Mouse (Mus musculus) CH12.LX (cell line): ENCODE results near the gene Eefsec. TPM values are rescaled to one million over a fixed set of nuclear protein-coding genes. Genes with fewer than 3 reads are reported as not detected.

Experiments used
- DNase-seq: peaks from one replicate; pipeline ENCODE4 v3.0.0-alpha.2; 2013; ENCODE audit errors: extremely low read depth
- H3K27ac ChIP-seq: 2 replicates; pipeline ENCODE4 v1.5.1; 2012; ENCODE audit warnings: low read depth, mild to moderate bottlenecking, control low read depth, moderate library complexity; ENCODE audit not compliant: insufficient read depth
- H3K27me3 ChIP-seq: replicated peaks from 2 replicates; pipeline ENCODE3; 2012; ENCODE audit warnings: inconsistent platforms
- H3K36me3 ChIP-seq, 2 experiments: replicated peaks in 1 of 2; 2 replicates each; pipeline versions ENCODE3 to v1.6.1; 2012; ENCODE audit warnings: inconsistent platforms in 1 of 2, low read length in 1 of 2, mild to moderate bottlenecking in 1 of 2, mixed read lengths in 1 of 2, moderate library complexity in 1 of 2; ENCODE audit not compliant: control insufficient read depth in 1 of 2, insufficient read depth in 1 of 2
- H3K4me1 ChIP-seq, 2 experiments: 2 replicates each; pipeline ENCODE4 v1.6.1; 2012; ENCODE audit warnings: inconsistent platforms in 1 of 2, moderate library complexity in 1 of 2; ENCODE audit not compliant: insufficient read depth in 2 of 2, control insufficient read depth in 1 of 2
- H3K4me2 ChIP-seq: 2 replicates; pipeline ENCODE4 v1.6.1; 2012; ENCODE audit warnings: low read depth, mild to moderate bottlenecking, control low read depth; ENCODE audit not compliant: poor library complexity, insufficient read depth, severe bottlenecking
- H3K4me3 ChIP-seq, 3 experiments: fragments of 150-350 bp in 1 of 3; sonication (generic) in 1 of 3; replicated peaks in 1 of 3; 2 replicates each; pipeline versions ENCODE3 to v1.5.1; 2011 to 2012; ENCODE audit warnings: low read depth in 2 of 3, low read length in 2 of 3, mild to moderate bottlenecking in 2 of 3, moderate library complexity in 2 of 3, control low read depth in 1 of 3, improper control_type of control experiment in 1 of 3, inconsistent platforms in 1 of 3, mixed read lengths in 1 of 3; ENCODE audit not compliant: poor library complexity in 1 of 3
- H3K79me2 ChIP-seq: replicated peaks from 2 replicates; pipeline ENCODE4 v1.6.1; 2012; ENCODE audit warnings: mild to moderate bottlenecking, moderate library complexity; ENCODE audit not compliant: control insufficient read depth, poor library complexity, insufficient read depth, severe bottlenecking; ENCODE audit errors: extremely low read depth
- H3K9ac ChIP-seq: 2 replicates; pipeline ENCODE4 v1.6.1; 2012; ENCODE audit warnings: low read depth, mild to moderate bottlenecking, control low read depth, moderate library complexity; ENCODE audit not compliant: insufficient read depth
- H3K9me3 ChIP-seq: replicated peaks from 2 replicates; pipeline ENCODE3; 2012; ENCODE audit warnings: low read length, inconsistent platforms, mixed read lengths
- BHLHE40 ChIP-seq: IDR thresholded peaks from 2 replicates; pipeline ENCODE4 v1.6.1; 2011; ENCODE audit warnings: mild to moderate bottlenecking, low read depth, low read length, improper control_type of control experiment
- CHD1 ChIP-seq: IDR thresholded peaks from 2 replicates; pipeline ENCODE4 v1.6.1; 2012; ENCODE audit warnings: low read depth, low read length, improper control_type of control experiment, inconsistent platforms
- CHD2 ChIP-seq: IDR thresholded peaks from 2 replicates; pipeline ENCODE4 v1.6.1; 2011; ENCODE audit warnings: low read length, improper control_type of control experiment
- CTCF ChIP-seq, 2 experiments: IDR thresholded peaks in 1 of 2; conservative IDR thresholded peaks in 1 of 2; 2 replicates each; pipeline ENCODE4 v1.5.1; 2011 to 2012; ENCODE audit warnings: low read depth in 2 of 2, low read length in 2 of 2, improper control_type of control experiment in 1 of 2, inconsistent platforms in 1 of 2, mild to moderate bottlenecking in 1 of 2, moderate library complexity in 1 of 2
- ELF1 ChIP-seq: IDR thresholded peaks from 2 replicates; pipeline ENCODE4 v1.6.1; 2014; ENCODE audit warnings: low read depth, mild to moderate bottlenecking, inconsistent platforms, low read length, improper control_type of control experiment
- ETS1 ChIP-seq: conservative IDR thresholded peaks from 2 replicates; pipeline ENCODE4 v1.6.1; 2012; ENCODE audit warnings: low read depth, mild to moderate bottlenecking, inconsistent platforms, low read length, improper control_type of control experiment, moderate library complexity
- GABPA ChIP-seq: IDR thresholded peaks from 2 replicates; pipeline ENCODE4 v1.6.1; 2012; ENCODE audit warnings: low read depth, low read length, improper control_type of control experiment, inconsistent platforms; ENCODE audit not compliant: insufficient replicate concordance
- IRF4 ChIP-seq: IDR thresholded peaks from 2 replicates; pipeline ENCODE4 v1.6.1; 2014; ENCODE audit warnings: low read depth, mild to moderate bottlenecking, inconsistent platforms, low read length, improper control_type of control experiment
- JUN ChIP-seq: IDR thresholded peaks from 2 replicates; pipeline ENCODE4 v1.6.1; 2011; ENCODE audit warnings: low read depth, mild to moderate bottlenecking, low read length, improper control_type of control experiment, moderate library complexity; ENCODE audit not compliant: insufficient read depth
- JUND ChIP-seq: conservative IDR thresholded peaks from 2 replicates; pipeline ENCODE4 v1.6.1; 2011; ENCODE audit warnings: low read depth, low read length, improper control_type of control experiment
- MAFK ChIP-seq: IDR thresholded peaks from 2 replicates; pipeline ENCODE4 v1.6.1; 2011; ENCODE audit warnings: low read length, improper control_type of control experiment; ENCODE audit not compliant: insufficient replicate concordance
- MAX ChIP-seq: IDR thresholded peaks from 2 replicates; pipeline ENCODE4 v1.6.1; 2011; ENCODE audit warnings: low read length, improper control_type of control experiment
- MEF2A ChIP-seq: IDR thresholded peaks from 2 replicates; pipeline ENCODE4 v1.6.1; 2014; ENCODE audit warnings: low read depth, mild to moderate bottlenecking, inconsistent platforms, low read length, improper control_type of control experiment, borderline replicate concordance
- NELFE ChIP-seq: IDR thresholded peaks from 2 replicates; pipeline ENCODE4 v1.6.1; 2011; ENCODE audit warnings: low read depth, low read length, improper control_type of control experiment
- PAX5 ChIP-seq: IDR thresholded peaks from 2 replicates; pipeline ENCODE4 v1.6.1; 2012; ENCODE audit warnings: low read length, inconsistent platforms, mixed read lengths
- POLR2A ChIP-seq: IDR thresholded peaks from 2 replicates; pipeline ENCODE4 v1.6.1; 2011; ENCODE audit warnings: low read depth, mild to moderate bottlenecking, improper control_type of control experiment, low read length
- POLR2AphosphoS2 ChIP-seq: IDR thresholded peaks from 2 replicates; pipeline ENCODE4 v1.6.1; 2011; ENCODE audit warnings: low read depth, low read length, improper control_type of control experiment
- RAD21 ChIP-seq: IDR thresholded peaks from 2 replicates; pipeline ENCODE4 v1.6.1; 2011; ENCODE audit warnings: low read depth, mild to moderate bottlenecking, low read length, improper control_type of control experiment, moderate library complexity
- RCOR1 ChIP-seq: conservative IDR thresholded peaks from 2 replicates; pipeline ENCODE4 v1.6.1; 2012; ENCODE audit warnings: low read depth, mild to moderate bottlenecking, inconsistent platforms, low read length, improper control_type of control experiment
- SIN3A ChIP-seq: IDR thresholded peaks from 2 replicates; pipeline ENCODE4 v1.6.1; 2012; ENCODE audit warnings: low read length, improper control_type of control experiment, inconsistent platforms
- SMC3 ChIP-seq: IDR thresholded peaks from 2 replicates; pipeline ENCODE4 v1.6.1; 2011; ENCODE audit warnings: low read depth, low read length, improper control_type of control experiment
- USF1 ChIP-seq: IDR thresholded peaks from 2 replicates; pipeline ENCODE4 v1.6.1; 2014; ENCODE audit warnings: low read depth, mild to moderate bottlenecking, inconsistent platforms, low read length, improper control_type of control experiment
- USF2 ChIP-seq: conservative IDR thresholded peaks from 2 replicates; pipeline ENCODE4 v1.6.1; 2011; ENCODE audit warnings: low read depth, low read length, improper control_type of control experiment
- ZKSCAN1 ChIP-seq: IDR thresholded peaks from 2 replicates; pipeline ENCODE4 v1.6.1; 2012; ENCODE audit warnings: low read depth, inconsistent platforms, low read length, improper control_type of control experiment, borderline replicate concordance
- ZMIZ1 ChIP-seq: IDR thresholded peaks from 2 replicates; pipeline ENCODE4 v1.6.1; 2012; ENCODE audit warnings: low read depth, mild to moderate bottlenecking, inconsistent platforms, low read length, improper control_type of control experiment
- dilution Hi-C: fragments of 300-500 bp; cut with MboI; formaldehyde crosslinking; loops from 2 replicates; pipeline ENCODE4 v1.14.3; 2020; ENCODE audit warnings: low sequenced_read_pairs; ENCODE audit not compliant: extremely low pct_unique_long_range_greater_than_20kb, extremely low pct_ligation_motif_present
- in situ Hi-C: fragments of 300-500 bp; cut with MboI; formaldehyde crosslinking; loops from 3 replicates; pipeline ENCODE4 v1.14.3; 2019; ENCODE audit warnings: low sequenced_read_pairs, low pct_ligation_motif_present, low pct_unique_long_range_greater_than_20kb, mixed read lengths
- polyA plus RNA-seq: library from polyadenylated mRNA; unstranded; fragments of >175 nt; gene quantifications from 2 replicates; pipeline ENCODE4 v1.2.1, GENCODE M21; 2012; ENCODE audit warnings: low read depth; ENCODE audit not compliant: insufficient read length
- total RNA-seq, 2 experiments: library from RNA; depleted of rRNA; stranded (reverse); fragments of 300-350 nt in 1 of 2; fragments of >200 nt in 1 of 2; gene quantifications; 2 replicates each; pipeline ENCODE4 v1.2.3; 2012 to 2014

The Eefsec gene
- total and polyA plus RNA-seq, 3 experiments = 26.2 to 48.8 (median 32.1) TPM

GRCm38 (mm10) chr6:88369851-88370635 is 76.3 kb downstream of the Eefsec start:
- Histone ChIP-seq H3K27me3 (no peaks in the 10 kb centered on the region), H3K27ac (no peak overlapping the region), H3K4me3 (no peak overlapping the region), H3K4me2 (no peak overlapping the region), H3K9me3 (no peaks in the 10 kb centered on the region), H3K9ac (no peak overlapping the region), H3K4me1 (peaks cover 0 to 6% of the 10 kb centered on the region in 2 experiments; a peak in 2 of 4 replicates), H3K36me3 (peaks cover 0 to 48% of the 10 kb centered on the region in 2 experiments), H3K79me2 (no peaks in the 10 kb centered on the region)
- no peak for TF ChIP-seq GABPA
- no peak for TF ChIP-seq ELF1
- no peak for TF ChIP-seq SIN3A
- TF ChIP-seq RAD21 = no peak
- TF ChIP-seq JUN = no peak
- TF ChIP-seq USF2 = no peak
- TF ChIP-seq MAFK = no peak
- TF ChIP-seq IRF4 = no peak
- TF ChIP-seq CHD1 = no peak
- no peak for TF ChIP-seq ZKSCAN1
- TF ChIP-seq BHLHE40 = no peak
- no peak for TF ChIP-seq CTCF (conservative IDR thresholded peaks at IDR 0.05 in 1 of 2, IDR thresholded peaks at IDR 0.05 in 1 of 2; ENCODE audit: low read depth in 2 of 2, low read length in 2 of 2)
- no peak for TF ChIP-seq MEF2A
- TF ChIP-seq POLR2A = no peak
- in situ Hi-C loops = no loop called here
- DNase-seq = no peak
- dilution Hi-C loops = no loop called here

- dilution Hi-C loops = no loop called here
Observed at GRCm38 (mm10) chr6:88363475-88364012, 82.8 kb downstream of the Eefsec start.

More at GRCm38 (mm10) chr6:88363475-88364012, 82.8 kb downstream of the Eefsec start:
- Histone ChIP-seq H3K27me3 (no peaks in the 10 kb centered on the region), H3K9ac (no peak overlapping the region), H3K27ac (no peak overlapping the region), H3K9me3 (no peaks in the 10 kb centered on the region), H3K4me2 (no peak overlapping the region), H3K79me2 (no peaks in the 10 kb centered on the region), H3K4me1 (0 out of 4 replicates have a peak, but pooled peaks cover 0 to 3% of the 10 kb centered on the region in 2 experiments), H3K4me3 (no peak overlapping the region), H3K36me3 (peaks cover under 1 to 48% of the 10 kb centered on the region in 2 experiments)
- in situ Hi-C loops = no loop called here
- TF ChIP-seq NELFE = no peak
- TF ChIP-seq SIN3A = no peak
- TF ChIP-seq CHD1 = no peak
- TF ChIP-seq PAX5 = no peak
- TF ChIP-seq JUND = no peak
- no peak for TF ChIP-seq ZKSCAN1
- no peak for TF ChIP-seq POLR2AphosphoS2
- TF ChIP-seq ZMIZ1 = no peak
- TF ChIP-seq RCOR1 = no peak
- no peak for TF ChIP-seq MEF2A
- no peak for TF ChIP-seq USF1
- TF ChIP-seq MAX = no peak
- no peak for TF ChIP-seq MAFK
- no peak for TF ChIP-seq SMC3
- no peak for TF ChIP-seq CHD2
- TF ChIP-seq ETS1 = no peak
- no peak for TF ChIP-seq RAD21
- no peak for TF ChIP-seq CTCF (conservative IDR thresholded peaks at IDR 0.05 in 1 of 2, IDR thresholded peaks at IDR 0.05 in 1 of 2; ENCODE audit: low read depth in 2 of 2, low read length in 2 of 2)
- DNase-seq = no peak
